Mouse (Mus musculus) E14TG2a.4 (cell line): ENCODE measurements at regions not wholly inside any gene's neighbourhood (a gene's known extent, or its start where the extent isn't known, plus 50 kb on each side); places are given as distances from the start of the nearest gene placed in this dataset.

Experiments
- H3K27me3 ChIP-seq: 2 replicates; pipeline ENCODE4 v1.6.1; 2014; ENCODE audit warnings: low read length, control low read depth; ENCODE audit not compliant: insufficient read depth
- H3K36me3 ChIP-seq: 2 replicates; pipeline ENCODE4 v1.6.1; 2014; ENCODE audit warnings: low read length, control low read depth; ENCODE audit not compliant: insufficient read depth
- H3K4me1 ChIP-seq: replicated peaks from 2 replicates; pipeline ENCODE4 v1.6.1; 2014; ENCODE audit warnings: low read depth, low read length, control low read depth
- H3K4me3 ChIP-seq: replicated peaks from 2 replicates; pipeline ENCODE4 v1.5.1; 2014; ENCODE audit warnings: mild to moderate bottlenecking, low read length
- H3K9me3 ChIP-seq: 2 replicates; pipeline ENCODE4 v1.6.1; 2014; ENCODE audit warnings: low read length, control low read depth
- CTCF ChIP-seq: conservative IDR thresholded peaks from 2 replicates; pipeline ENCODE4 v1.5.1; 2014; ENCODE audit warnings: low read length
- NANOG ChIP-seq: IDR thresholded peaks from 2 replicates; pipeline ENCODE4 v1.6.1; 2014; ENCODE audit warnings: borderline replicate concordance, low read length, mixed read lengths
- POU5F1 ChIP-seq: IDR thresholded peaks from 2 replicates; pipeline ENCODE4 v1.6.1; 2014; ENCODE audit warnings: low read length, borderline replicate concordance

GRCm38 (mm10) chr3:56789155-56789554, 512.6 kb downstream of the Tm4sf1 start:
- TF ChIP-seq POU5F1 = no peak
- no peak for TF ChIP-seq NANOG
- TF ChIP-seq CTCF = no peak
- H3K4me3 ChIP-seq = no peak overlapping the region
- no peaks in the 10 kb centered on the region for H3K27me3 ChIP-seq
- H3K4me1 ChIP-seq = no peaks in the 10 kb centered on the region
- H3K9me3 ChIP-seq = no peaks in the 10 kb centered on the region
- H3K36me3 ChIP-seq = no peaks in the 10 kb centered on the region

- TF ChIP-seq CTCF (no peak), NANOG (no peak), POU5F1 (no peak)
- no peak overlapping the region for H3K4me3 ChIP-seq
Observed at GRCm38 (mm10) chr3:56773920-56774319, 527.9 kb downstream of the Tm4sf1 start.

GRCm38 (mm10) chr3:56770225-56770624, 531.6 kb downstream of the Tm4sf1 start:
- H3K9me3 ChIP-seq = no peaks in the 10 kb centered on the region
- H3K4me3 ChIP-seq = no peak overlapping the region
- TF ChIP-seq POU5F1 (no peak), NANOG (no peak), CTCF (no peak)
- H3K27me3 ChIP-seq = no peaks in the 10 kb centered on the region
- no peaks in the 10 kb centered on the region for H3K36me3 ChIP-seq
- no peaks in the 10 kb centered on the region for H3K4me1 ChIP-seq

More at GRCm38 (mm10) chr3:56773920-56774319, 527.9 kb downstream of the Tm4sf1 start:
- Histone ChIP-seq H3K9me3 (no peaks in the 10 kb centered on the region), H3K4me1 (no peaks in the 10 kb centered on the region), H3K36me3 (no peaks in the 10 kb centered on the region), H3K27me3 (no peaks in the 10 kb centered on the region)

GRCm38 (mm10) chr3:56767133-56767532, 534.7 kb downstream of the Tm4sf1 start:
- TF ChIP-seq POU5F1 (no peak), CTCF (no peak), NANOG (no peak)
- H3K27me3 ChIP-seq = no peaks in the 10 kb centered on the region
- no peaks in the 10 kb centered on the region for H3K9me3 ChIP-seq
- H3K36me3 ChIP-seq = no peaks in the 10 kb centered on the region
- H3K4me3 ChIP-seq = no peak overlapping the region
- no peaks in the 10 kb centered on the region for H3K4me1 ChIP-seq

GRCm38 (mm10) chr3:56764336-56764735, 537.5 kb downstream of the Tm4sf1 start:
- H3K4me3 ChIP-seq = no peak overlapping the region
- H3K36me3 ChIP-seq = no peaks in the 10 kb centered on the region
- TF ChIP-seq NANOG (no peak), POU5F1 (no peak), CTCF (no peak)
- H3K4me1 ChIP-seq = no peaks in the 10 kb centered on the region
- no peaks in the 10 kb centered on the region for H3K9me3 ChIP-seq
- H3K27me3 ChIP-seq = no peaks in the 10 kb centered on the region

- H3K4me1 ChIP-seq = no peaks in the 10 kb centered on the region
- H3K4me3 ChIP-seq = no peak overlapping the region
- H3K36me3 ChIP-seq = no peaks in the 10 kb centered on the region
- TF ChIP-seq NANOG = no peak
- no peak for TF ChIP-seq POU5F1
- TF ChIP-seq CTCF = no peak
- no peaks in the 10 kb centered on the region for H3K9me3 ChIP-seq
- H3K27me3 ChIP-seq = no peaks in the 10 kb centered on the region
Observed at GRCm38 (mm10) chr3:56763896-56764295, 537.9 kb downstream of the Tm4sf1 start.

- Histone ChIP-seq H3K27me3 (no peaks in the 10 kb centered on the region), H3K4me3 (no peak overlapping the region), H3K36me3 (no peaks in the 10 kb centered on the region), H3K4me1 (no peaks in the 10 kb centered on the region), H3K9me3 (no peaks in the 10 kb centered on the region)
- TF ChIP-seq CTCF (no peak), NANOG (no peak), POU5F1 (no peak)
Observed at GRCm38 (mm10) chr3:56753654-56754053, 548.1 kb downstream of the Tm4sf1 start.

GRCm38 (mm10) chr3:56751926-56752325, 549.9 kb downstream of the Tm4sf1 start:
- Histone ChIP-seq H3K4me1 (no peaks in the 10 kb centered on the region), H3K4me3 (no peak overlapping the region), H3K9me3 (no peaks in the 10 kb centered on the region), H3K36me3 (no peaks in the 10 kb centered on the region), H3K27me3 (no peaks in the 10 kb centered on the region)
- no peak for TF ChIP-seq NANOG
- TF ChIP-seq CTCF = no peak
- no peak for TF ChIP-seq POU5F1

- H3K9me3 ChIP-seq = peaks cover 33% of the 10 kb centered on the region
- TF ChIP-seq CTCF (no peak), POU5F1 (no peak), NANOG (no peak)
- H3K4me3 ChIP-seq = no peak overlapping the region
- H3K36me3 ChIP-seq = no peaks in the 10 kb centered on the region
- no peaks in the 10 kb centered on the region for H3K27me3 ChIP-seq
- no peaks in the 10 kb centered on the region for H3K4me1 ChIP-seq
Observed at GRCm38 (mm10) chr3:56740902-56741301, 557.4 kb upstream of the Nbea start.
